Mouse (Mus musculus) urinary bladder, adult 18-20 months (tissue): ENCODE data around the gene Slc10a7.
"Not testable (repeated sequence)": the region's sequence is repeated elsewhere in the genome, so short reads cannot be mapped to it uniquely, and the experiment has no call there.

Source experiments
- DNase-seq, 2 experiments: peaks; one replicate each; pipeline ENCODE4 v3.0.0; 2022; ENCODE audit warnings: low spot score in 2 of 2, mixed read lengths in 2 of 2

The Slc10a7 gene

GRCm38 (mm10) chr8:78509273-78510031 lies at the start of gene Slc10a7:
Gene Slc10a7 (plus strand): TSS chr8:78509346.
- peak; percentile 72 to 74 for DNase-seq

GRCm38 (mm10) chr8:78463941-78464340 lies 45.2 kb upstream of the Slc10a7 start:
- DNase-seq = no peak

GRCm38 (mm10) chr8:78467889-78468288 lies 41.3 kb upstream of the Slc10a7 start:
- no peak for DNase-seq

GRCm38 (mm10) chr8:78477051-78477829 lies 31.9 kb upstream of the Slc10a7 start:
- no peak for DNase-seq

GRCm38 (mm10) chr8:78489733-78490132 lies 19.4 kb upstream of the Slc10a7 start:
- DNase-seq = no peak

- DNase-seq = no peak
Measured at GRCm38 (mm10) chr8:78493031-78493430, 16.1 kb upstream of the Slc10a7 start.

- not testable (repeated sequence) for DNase-seq
Measured at GRCm38 (mm10) chr8:78496273-78496672, 12.9 kb upstream of the Slc10a7 start.

- DNase-seq = no peak
Measured at GRCm38 (mm10) chr8:78502706-78503105, 6.4 kb upstream of the Slc10a7 start.

- peak in 1 of 2 experiments; percentile 18 for DNase-seq
Measured at GRCm38 (mm10) chr8:78507979-78508718, 997 bp upstream of the Slc10a7 start.

GRCm38 (mm10) chr8:78508719-78509272 lies 350 bp upstream of the Slc10a7 start, which contains the start of gene Rbmxl1:
Gene Rbmxl1 (minus strand): TSS chr8:78508898.
- DNase-seq = peak; percentile 74 to 94

GRCm38 (mm10) chr8:78510094-78510493 lies 948 bp downstream of the Slc10a7 start:
- DNase-seq = no peak

GRCm38 (mm10) chr8:78510926-78511325 lies 1.8 kb downstream of the Slc10a7 start:
- DNase-seq = no peak

- no peak for DNase-seq
Measured at GRCm38 (mm10) chr8:78513106-78513505, 4.0 kb downstream of the Slc10a7 start.

GRCm38 (mm10) chr8:78514706-78515105 lies 5.6 kb downstream of the Slc10a7 start:
- DNase-seq = no peak

GRCm38 (mm10) chr8:78515132-78515531 lies 6.0 kb downstream of the Slc10a7 start:
- no peak for DNase-seq

- no peak for DNase-seq
Measured at GRCm38 (mm10) chr8:78533981-78534380, 24.8 kb downstream of the Slc10a7 start.

- DNase-seq = no peak
Measured at GRCm38 (mm10) chr8:78536716-78537115, 27.6 kb downstream of the Slc10a7 start.

GRCm38 (mm10) chr8:78537795-78538194 lies 28.6 kb downstream of the Slc10a7 start:
- DNase-seq = no peak

GRCm38 (mm10) chr8:78542670-78543069 lies 33.5 kb downstream of the Slc10a7 start:
- DNase-seq = not testable (repeated sequence)

- no peak for DNase-seq
Measured at GRCm38 (mm10) chr8:78543621-78544020, 34.5 kb downstream of the Slc10a7 start.

GRCm38 (mm10) chr8:78544545-78544944 lies 35.4 kb downstream of the Slc10a7 start:
- no peak for DNase-seq
